Comparison of ENCODE assay signal across 14 mouse cellular contexts in the genomic region with DNA sequence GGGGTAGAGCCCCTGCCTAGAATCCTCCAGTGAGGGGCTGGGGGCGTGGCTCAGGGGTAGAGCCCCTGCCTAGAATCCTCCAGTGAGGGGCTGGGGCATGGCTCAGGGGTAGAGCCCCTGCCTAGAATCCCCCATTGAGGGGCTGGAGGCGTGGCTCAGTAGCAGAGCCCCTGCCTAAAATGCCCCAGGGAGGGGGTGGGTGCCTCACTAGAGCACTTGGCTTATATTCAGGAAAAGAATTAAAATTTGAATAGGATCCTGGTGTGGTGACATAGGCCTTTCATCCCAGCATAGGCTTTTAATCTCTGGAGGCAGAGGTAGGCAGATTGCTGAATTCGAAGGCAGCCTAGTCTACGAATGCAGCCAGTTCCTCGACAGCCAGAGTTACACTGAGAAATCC. TPM values are rescaled to one million over a fixed set of nuclear protein-coding genes. Genes with fewer than 3 reads are reported as not detected.
DNase-seq lines count a peak whose midpoint lies in the region.
"Had no signal": no experiment of that assay in that cellular context is flagged by ENCODE, and none has a peak within 500 bp of the region (broad histone marks: within the 10 kb centered on the region; RNA-seq: fewer than 3 reads in every experiment).

No protein-coding gene starts in this region.

- DNase-seq in ES-CJ7 (ENCODE audit: low read depth, low spot score) (peak; percentile 86), R1 (ENCODE audit: low read depth, low spot score) (peak; percentile 93)
- DNase-seq in T-cell, adult 2 months (ENCODE audit: low spot score) = no peak
- DNase-seq in layer of hippocampus, adult 18-20 months (ENCODE audit: low spot score in 2 of 2) = no peak
- no peak for DNase-seq in cerebellum, adult 8-10 months
- DNase-seq: adrenal gland, adult 2 months; adrenal gland, postnatal 10 days; adrenal gland, postnatal 25 days; cerebellum, adult 11 months; cerebellum, adult 18-20 months; cerebellum, adult 9-10 months; cerebellum, postnatal 10 days; cerebellum, postnatal 25 days had no signal

RNA-seq across cellular contexts. Expression of gene Zp3, which starts 0.5 kb away (rescaled TPM):
- not detected for total RNA-seq in layer of hippocampus, adult 18-20 months (2021)
- total RNA-seq: adrenal gland, adult 2 months; adrenal gland, postnatal 25 days; G1E had no signal

RNA-seq across cellular contexts. Expression of gene Ssc4d, which starts 5.0 kb away (rescaled TPM):
- 1 to 10 TPM; 1.1 to 1.4 TPM for total RNA-seq in layer of hippocampus, adult 18-20 months (2021)

RNA-seq across cellular contexts. Expression of gene Dtx2, which starts 15.2 kb away (rescaled TPM):
- total RNA-seq in layer of hippocampus, adult 18-20 months (2021) = 1 to 10 TPM; 8.8 to 9.2 TPM

RNA-seq across cellular contexts. Expression of gene Ywhag, which starts 45.0 kb away (rescaled TPM):
- total RNA-seq in layer of hippocampus, adult 18-20 months (2021) = 1,000 to 10,000 TPM; 1,236 to 1,273 TPM

RNA-seq across cellular contexts. Expression of gene Upk3b, which starts 58.9 kb away (rescaled TPM):
- total RNA-seq in layer of hippocampus, adult 18-20 months (2021) = not detected

Comparison
In these comparisons a context has a peak if more than half of its experiments do, and no peak if none do; other contexts are left out.
1. DNase-seq: peak in ES-CJ7 (single experiment) and R1 (single experiment); none in T-cell, adult 2 months (single experiment), layer of hippocampus, adult 18-20 months (0 of 2) and cerebellum, adult 8-10 months (single experiment).